Mouse (Mus musculus): ENCODE measurements around the gene Fam57b.

- no peak for TF ChIP-seq CTCF (IDR thresholded peaks at IDR 0.05)
- TF ChIP-seq EP300 (IDR thresholded peaks at IDR 0.05) = peak; percentile 29; the same call in 1 of the 2 replicates
Observed at GRCm38 (mm10) chr7:126776598-126777057, 20.8 kb upstream of the Fam57b start, which contains the start of gene Ypel3.

Data from lung, postnatal 0 days (tissue).